Mouse (Mus musculus): ENCODE measurements around the gene Atxn7. TPM values are rescaled to one million over a fixed set of nuclear protein-coding genes. Genes with fewer than 3 reads are reported as not detected.

The Atxn7 gene
- 3.9 and 4.3 TPM in 2 replicates for polyA plus RNA-seq (2015; fragmentation: Nextera tagmentation; extraction: Ambion mirVana)

DNA sequence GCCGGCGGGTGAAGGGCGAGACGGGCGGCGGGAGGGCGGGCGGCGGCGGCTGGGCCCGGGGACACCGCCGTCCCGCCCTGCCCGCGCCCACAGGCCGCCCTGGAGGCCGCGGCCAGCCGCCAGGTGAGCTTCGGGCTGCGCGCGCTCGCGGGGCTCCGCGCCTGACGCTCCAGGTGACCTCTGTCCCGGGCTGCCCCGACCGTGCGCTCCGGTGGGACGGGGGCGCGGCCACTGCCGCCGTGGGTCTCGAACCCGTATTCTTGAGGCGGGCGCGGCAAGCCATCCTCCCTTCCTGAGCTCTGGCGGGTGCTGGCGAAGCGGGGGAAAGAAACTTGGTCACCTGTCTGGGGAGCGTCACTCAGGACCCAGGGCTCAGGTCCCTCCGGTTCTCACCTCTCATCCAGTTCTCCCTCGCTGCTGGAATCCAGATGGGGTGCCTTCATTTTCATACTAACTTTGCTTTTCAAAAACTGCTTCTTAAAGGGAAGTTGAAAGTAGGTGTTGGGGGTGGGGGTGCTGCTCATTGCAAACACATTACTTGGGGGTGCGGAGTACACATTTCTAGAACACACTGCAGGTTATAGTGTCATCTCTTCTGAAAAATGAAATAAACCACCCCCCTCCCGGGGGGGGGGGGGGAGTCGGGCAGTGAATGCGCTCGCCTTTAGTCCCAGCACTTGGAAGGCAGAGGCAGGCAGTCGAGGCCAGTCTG, at the start of gene Atxn7, which contains the start of gene Thoc7:
Atxn7 (plus strand) TSS at position 40 of the 712 bp plus-strand sequence.
Thoc7 (minus strand) TSS at position 452 of the 712 bp plus-strand sequence.

GRCm38 (mm10) chr14:13914387-13915082, 46.7 kb upstream of the Atxn7 start, which contains the start of gene Gm281:
Gm281 (minus strand) TSS chr14:13914478.

GRCm38 (mm10) chr14:14120230-14121096, 159.2 kb downstream of the Atxn7 start, which contains the start of gene Psmd6:
Psmd6 (minus strand) TSS chr14:14120984.

Other genes with a start within 250 kb of the Atxn7 start
- gene Gm281, start 47.0 kb upstream of the Atxn7 start, polyA plus RNA-seq (2015; fragmentation: Nextera tagmentation; extraction: Ambion mirVana) = not detected in 2 replicates
- 210 and 225 TPM in 2 replicates for gene Thoc7, start 412 bp downstream of the Atxn7 start, polyA plus RNA-seq (2015; fragmentation: Nextera tagmentation; extraction: Ambion mirVana)
- gene Psmd6, start 159.5 kb downstream of the Atxn7 start, polyA plus RNA-seq (2015; fragmentation: Nextera tagmentation; extraction: Ambion mirVana) = 210 and 226 TPM in 2 replicates
- gene Olfr720, start 225.4 kb downstream of the Atxn7 start, polyA plus RNA-seq (2015; fragmentation: Nextera tagmentation; extraction: Ambion mirVana) = not detected in 2 replicates